Mouse (Mus musculus) spleen, postnatal 4 days (tissue): ENCODE measurements at regions not wholly inside any gene's neighbourhood (a gene's known extent, or its start where the extent isn't known, plus 50 kb on each side); places are given as distances from the start of the nearest gene placed in this dataset.

Source experiments
- DNase-seq, 2 experiments: peaks; one replicate each; pipeline ENCODE4 v3.0.0; 2022; ENCODE audit warnings: low spot score in 2 of 2

DNA sequence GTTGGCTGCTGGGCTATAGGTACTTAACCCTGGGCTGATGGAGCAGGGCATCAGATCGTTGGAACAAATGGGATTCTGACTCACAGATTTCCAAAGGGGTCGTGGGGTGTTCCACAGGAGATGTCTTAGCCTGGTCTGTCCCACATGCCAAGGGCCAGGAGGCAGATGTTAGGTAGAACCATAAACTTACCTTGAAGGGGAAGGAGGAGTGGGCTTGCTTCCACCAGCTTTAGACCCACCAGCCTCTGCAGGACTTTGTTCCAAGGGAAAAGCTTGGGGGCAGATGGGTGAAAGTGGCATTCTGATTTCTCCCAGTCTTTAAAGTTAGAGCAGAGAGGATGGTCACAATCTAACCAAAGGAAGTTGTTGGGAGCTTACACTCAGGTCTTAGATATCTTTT is 165.7 kb upstream of the Agap1 start:
- no peak for DNase-seq

DNA sequence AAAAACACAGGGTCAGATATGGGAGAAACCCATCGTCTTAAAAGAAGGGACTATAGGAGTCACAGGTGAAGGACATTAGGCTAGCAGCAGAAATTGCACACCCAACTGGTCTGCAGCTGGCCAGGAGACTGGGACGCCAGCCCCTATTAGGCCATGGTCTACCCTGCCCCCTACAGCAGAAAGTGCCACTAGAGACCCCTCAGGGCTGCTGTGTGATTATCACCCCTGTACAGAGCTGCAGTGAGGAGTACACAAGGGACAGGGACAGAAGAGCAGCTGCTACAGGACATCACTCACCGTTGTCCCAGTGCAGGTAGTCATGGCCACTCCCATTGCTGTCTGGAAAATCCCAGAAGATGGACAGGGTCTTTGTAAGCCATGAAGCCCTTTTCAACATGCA is 157.9 kb upstream of the Agap1 start:
- DNase-seq, result no peak

DNA sequence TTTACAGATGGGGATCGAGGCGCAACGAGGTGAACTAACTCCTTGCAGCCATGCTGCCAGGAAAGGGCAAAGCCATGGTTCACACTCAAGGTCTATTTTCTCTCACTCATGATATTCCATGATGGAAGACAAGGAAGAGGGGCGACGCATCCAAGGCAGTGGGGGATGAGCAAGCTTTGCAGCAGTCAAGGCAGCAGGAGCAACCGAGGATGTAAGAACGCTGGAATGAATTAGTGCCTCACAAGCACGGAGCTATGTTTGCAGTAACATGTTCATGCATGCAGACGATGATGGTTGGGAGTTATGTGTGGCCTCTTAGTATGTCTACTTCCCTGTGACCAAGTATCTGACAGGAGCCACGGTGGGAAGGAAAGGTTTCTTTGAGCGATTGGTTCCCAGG is 156.8 kb upstream of the Agap1 start:
- DNase-seq, result no peak

DNA sequence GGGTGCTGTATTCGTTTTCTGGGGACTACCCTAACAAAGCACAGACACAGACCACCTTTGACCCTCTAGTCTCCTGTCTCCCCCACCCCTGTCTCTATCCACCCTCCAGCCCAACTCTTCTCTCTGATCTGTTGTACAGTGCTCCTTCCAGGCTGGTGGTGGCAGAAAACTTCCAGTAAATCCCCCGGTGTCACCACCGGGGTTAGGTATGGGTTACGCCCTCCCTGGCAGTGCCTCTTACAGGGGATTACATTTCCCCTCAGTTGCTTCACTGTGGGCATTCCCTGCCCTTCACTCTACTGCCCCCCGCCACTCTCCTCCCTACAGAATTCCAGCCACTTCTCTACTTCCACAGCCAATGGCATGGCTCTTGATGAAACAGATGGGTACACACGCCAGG is 153.5 kb upstream of the Agap1 start:
- DNase-seq, result no peak

DNA sequence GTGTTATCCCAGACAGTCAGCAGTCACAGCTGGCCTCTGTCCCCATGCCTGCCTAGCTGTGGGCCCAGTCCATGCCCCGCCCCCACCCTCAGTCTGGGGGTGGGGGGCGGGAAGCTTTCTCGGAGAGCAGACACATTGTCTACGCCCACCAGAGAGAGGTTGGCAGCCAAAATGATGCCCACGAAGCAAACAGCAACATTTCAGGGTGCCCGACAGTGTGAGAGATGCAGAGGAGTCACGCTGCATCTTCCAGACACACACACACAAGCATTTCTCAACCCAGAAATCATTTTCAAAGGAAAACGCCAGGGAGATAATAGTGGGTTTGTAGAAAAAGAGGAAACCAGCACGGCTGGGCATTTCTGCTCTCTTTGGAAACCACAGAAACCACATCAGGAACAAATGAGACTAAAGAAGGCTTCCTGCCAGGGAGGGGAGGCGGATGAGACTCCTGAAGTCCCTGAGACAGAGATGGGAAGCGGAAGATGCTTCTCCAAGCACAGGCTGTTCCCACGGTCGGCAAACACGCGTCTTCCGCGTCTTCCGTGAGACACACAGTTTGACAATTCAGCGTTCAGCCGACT is 152.1 kb upstream of the Agap1 start:
- no peak for DNase-seq

DNA sequence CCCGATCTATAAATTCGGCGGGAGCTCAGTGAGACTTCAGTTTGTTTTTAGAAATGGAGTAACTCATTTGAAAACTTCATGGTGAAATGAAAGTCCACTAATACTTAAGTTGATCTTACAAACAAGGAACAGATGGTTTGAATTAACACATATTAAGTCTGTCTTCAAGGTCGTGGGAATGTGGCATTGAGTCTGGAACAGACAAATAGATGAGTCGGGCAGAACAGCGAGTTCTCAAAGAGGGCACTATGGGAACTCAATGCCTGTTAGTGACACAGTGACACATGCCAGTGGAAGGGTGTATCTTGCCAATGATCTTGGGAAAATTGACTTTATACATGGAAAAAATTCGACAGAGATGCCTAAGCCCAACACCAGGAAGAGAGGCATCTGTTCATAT is 149.4 kb upstream of the Agap1 start:
- DNase-seq, result no peak

DNA sequence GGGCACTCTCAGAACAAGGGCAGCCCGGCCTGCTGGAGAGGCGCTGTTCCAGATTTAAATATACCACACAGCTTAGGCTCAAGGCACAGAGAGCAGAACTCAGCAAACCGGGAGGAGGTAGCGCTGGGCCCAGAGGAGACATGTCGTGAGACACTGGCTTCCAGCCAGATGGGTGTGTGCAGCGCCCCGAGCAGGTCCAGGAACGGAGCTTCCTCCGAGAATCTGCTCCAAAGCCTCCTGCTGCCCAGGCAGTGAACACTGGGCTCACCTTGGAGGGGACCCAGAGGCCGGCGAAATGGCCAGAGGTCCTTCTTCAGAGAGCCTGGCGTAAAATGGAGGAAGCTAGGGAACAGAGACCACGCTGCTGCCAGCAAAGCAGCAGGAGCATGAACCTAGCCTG is 145.8 kb upstream of the Agap1 start:
- DNase-seq, result no peak

DNA sequence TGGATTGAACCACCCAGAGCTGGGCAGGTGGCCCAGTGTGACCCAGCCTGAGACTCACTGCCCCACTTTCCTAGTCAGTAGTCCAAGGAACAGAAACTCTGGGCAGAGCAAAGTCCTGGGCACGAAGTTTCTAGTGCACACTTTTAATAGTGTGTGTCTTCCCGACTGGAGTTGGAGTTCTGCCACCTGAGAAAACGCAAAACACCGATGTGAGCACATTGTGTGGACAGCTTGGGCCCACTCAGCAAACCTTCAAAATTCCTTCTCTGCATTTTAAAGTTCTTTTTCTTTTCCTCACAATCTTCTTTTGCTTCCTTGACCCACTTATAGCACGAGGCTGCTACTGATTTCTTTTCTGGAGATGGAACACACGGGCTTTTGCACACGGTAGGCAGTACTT is 141.5 kb upstream of the Agap1 start:
- DNase-seq, result no peak

DNA sequence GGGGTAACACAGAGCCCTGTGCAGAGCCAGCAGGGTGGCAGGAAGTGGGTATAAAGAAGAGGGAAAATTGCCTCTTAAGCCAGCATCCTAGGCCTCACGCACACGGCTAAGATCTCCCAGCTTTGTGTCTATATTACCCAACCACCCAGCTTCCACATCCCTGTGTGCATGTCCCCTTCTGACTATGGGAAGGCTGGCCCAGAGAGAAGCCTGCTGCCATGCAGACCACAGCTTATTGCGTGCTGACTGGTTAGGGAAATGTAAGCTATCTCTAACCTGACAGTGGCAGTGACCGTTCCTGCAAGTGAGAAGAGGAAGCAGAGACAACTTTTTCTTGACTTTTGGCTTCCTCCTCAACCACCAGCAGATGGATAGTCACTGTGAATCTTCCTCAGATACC is 136.7 kb upstream of the Agap1 start:
- no peak for DNase-seq

DNA sequence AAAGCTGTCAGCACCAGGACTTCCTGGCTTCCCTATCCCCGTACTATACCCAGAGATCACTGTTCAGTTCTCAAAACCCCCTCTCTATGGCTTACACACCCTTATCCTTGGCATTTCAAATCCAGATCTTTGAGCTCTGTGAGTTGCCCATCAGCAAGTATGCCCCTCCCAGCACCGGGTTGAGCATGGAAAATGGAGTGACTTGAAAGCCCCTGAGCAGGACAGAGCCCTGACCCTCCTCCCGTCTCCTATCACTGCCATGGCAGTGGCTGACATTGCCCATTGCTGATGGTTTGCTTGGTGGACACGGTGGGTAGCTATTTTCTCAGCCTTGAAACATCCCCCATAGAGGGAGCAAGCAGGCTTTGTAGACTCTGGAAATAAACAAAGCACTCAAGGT is 135.9 kb upstream of the Agap1 start:
- no peak for DNase-seq

DNA sequence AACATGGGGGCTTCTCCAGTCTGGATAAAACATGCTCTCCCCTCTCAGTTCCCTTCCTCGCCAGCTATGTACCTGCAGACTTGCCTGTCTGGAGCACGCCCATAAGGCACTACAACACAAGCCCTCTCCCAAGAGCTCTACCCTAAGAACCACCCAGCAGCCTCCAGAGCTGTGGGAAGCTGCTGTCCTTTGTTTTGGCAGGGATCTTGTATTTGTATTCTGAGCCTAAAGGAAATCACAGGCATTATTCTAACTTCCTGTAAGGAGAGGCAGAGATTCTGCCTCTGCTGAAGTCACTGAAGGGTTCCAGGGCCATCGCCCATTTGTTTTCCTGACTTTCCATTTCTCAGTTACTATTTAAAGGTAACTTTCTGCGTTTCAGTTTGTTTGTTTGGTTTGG is 132.0 kb upstream of the Agap1 start:
- no peak for DNase-seq

DNA sequence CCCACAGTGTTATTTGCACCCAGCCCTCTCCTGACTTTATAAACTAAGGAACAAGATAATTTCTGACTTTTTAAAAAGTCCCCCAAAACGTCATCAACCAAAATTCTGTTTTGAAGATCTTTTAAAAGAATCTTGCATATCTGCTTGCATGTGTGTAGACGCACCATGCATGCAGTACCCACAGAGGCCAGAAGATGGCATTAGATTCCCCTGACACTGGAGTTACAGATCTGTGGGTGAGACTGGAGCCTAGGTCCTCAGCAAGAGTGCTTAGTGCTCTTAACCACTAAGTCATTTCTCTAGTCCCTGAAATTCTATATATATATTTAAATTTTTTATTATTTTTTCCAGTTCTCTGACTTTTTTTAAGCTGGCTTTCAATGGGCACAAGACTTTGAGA is 131.5 kb upstream of the Agap1 start:
- peak; percentile 23 to 68 for DNase-seq

DNA sequence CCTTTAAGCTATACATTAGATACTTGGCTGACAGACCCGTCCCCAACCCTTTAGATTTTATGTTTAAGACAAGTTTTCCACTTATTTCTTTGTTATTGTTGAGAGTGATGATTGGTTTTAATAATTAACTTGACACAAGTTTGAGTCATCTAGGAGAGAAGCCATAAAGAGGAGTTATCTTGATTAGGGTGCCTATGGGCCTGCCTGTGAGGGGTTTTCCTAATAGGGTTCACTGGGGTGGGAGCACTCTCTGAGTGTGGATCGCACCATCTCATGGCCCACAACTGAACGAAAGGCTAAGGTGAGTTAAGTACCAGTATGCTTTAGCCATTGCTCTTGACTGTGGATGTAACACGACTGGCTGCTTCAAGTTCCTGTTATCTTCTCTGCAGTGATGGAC is 123.3 kb upstream of the Agap1 start:
- no peak for DNase-seq

DNA sequence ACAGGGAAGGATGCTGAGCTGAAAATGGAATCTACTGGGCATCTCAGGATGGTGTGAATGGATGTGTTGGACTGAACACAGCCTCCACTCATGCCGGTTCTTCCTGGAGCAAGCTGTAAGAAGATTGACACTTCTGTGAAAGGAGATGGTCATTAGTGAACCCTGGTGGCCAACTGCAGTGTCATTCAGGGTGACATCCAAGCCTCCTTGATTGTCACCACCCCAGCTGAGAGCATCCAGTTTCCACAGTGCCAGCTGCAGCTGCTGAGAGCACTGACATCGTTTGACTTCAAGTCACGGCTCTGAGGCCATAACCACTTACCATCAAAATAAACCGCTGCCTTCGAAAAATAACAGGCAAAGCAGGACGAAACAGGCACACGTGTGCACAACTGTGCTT is 121.9 kb upstream of the Agap1 start:
- no peak for DNase-seq

DNA sequence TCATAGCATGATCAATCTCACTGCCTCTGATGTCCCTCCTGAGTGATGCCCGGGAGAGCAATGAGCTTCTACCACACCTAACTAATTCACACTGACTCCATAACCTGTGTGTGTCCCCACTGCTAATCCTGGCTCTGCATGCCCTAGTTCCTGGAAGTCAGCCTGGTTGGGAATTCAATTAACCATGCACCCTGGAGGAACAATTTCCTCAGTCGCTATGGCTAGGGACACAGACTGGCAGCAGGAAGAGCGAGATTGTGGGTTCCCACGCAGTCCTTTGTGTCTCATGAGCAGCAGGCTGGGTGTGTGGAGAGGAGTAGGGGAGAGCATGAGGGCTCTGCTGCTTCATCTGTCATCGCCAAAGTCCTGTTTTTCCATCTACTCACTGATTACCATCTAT is 116.7 kb upstream of the Agap1 start:
- DNase-seq, result no peak

DNA sequence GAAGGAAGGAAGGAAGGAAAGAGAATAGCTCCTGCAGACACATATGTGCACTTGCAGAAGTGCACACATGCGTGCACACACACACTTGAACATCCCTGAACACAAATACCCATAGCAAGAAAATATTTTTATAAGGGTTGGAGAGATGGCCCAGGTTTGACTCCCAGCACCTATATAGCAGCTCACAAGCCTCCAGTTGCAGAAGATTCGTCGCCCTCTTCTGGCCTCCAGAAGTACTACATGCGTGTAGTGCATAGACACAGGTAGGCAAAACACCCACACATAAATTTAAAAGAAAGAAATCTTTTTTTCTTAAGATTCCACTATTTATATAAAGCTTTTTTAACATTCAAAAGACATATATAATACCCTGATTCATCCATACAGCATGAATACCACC is 111.8 kb upstream of the Agap1 start:
- no peak for DNase-seq

DNA sequence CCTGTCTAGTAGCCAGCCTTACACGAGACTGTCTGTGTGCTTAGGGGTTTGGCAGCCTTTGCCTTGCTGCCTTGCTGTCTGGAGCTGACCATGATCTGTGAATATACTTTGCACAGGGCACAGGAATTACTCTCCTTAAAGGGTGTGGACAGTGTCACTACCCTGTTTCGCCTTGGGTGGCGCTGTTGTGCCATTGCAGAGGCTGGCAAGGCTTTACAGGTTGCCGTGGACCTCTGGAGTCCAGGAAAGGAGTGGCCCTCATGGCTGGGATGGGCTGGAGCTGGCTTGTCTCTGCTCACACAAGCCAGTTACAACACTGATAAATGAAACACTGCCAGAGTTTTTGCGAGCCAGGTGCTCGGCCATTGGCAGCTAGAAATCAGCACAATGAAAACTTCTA is 110.1 kb upstream of the Agap1 start:
- peak in 1 of 2 experiments; percentile 24 for DNase-seq

DNA sequence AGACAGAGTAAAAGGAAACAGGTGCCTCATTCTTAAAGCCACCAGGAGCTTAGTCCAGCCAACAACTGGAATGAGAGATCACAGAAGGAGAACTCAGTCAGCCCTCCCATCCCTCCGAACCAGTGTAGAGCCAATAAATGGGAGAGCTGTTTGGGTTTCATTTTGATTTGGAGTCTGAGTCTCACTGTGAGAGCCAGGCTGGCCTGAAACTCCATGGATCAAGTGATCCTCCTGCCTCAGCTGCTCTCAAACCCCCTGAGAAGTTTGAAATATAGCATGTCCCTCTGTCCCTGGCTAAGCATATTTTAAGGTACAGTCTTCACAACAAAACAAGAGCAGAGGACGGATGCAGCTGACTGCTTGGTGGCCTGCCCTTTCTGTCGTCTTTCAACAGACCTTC is 107.3 kb upstream of the Agap1 start:
- DNase-seq, result no peak

DNA sequence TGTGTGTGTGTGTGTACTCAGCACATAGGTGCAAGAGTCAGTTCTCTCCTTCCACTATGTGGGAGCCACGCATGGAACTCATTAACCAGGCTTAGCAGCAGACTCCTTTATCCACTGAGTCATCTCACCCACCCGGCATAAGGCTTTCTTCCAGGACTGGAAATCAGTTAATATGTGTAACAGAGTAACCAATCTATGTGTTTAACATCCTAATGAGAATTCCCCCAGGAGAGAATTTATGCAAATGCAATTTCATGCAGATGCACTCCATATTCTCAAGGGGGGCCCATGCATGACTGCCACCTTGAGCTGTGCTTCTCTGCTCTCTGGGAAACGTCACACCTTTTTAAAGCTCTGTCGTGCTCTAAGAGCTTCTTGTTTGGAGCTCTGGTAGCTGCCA is 101.7 kb upstream of the Agap1 start:
- no peak for DNase-seq

DNA sequence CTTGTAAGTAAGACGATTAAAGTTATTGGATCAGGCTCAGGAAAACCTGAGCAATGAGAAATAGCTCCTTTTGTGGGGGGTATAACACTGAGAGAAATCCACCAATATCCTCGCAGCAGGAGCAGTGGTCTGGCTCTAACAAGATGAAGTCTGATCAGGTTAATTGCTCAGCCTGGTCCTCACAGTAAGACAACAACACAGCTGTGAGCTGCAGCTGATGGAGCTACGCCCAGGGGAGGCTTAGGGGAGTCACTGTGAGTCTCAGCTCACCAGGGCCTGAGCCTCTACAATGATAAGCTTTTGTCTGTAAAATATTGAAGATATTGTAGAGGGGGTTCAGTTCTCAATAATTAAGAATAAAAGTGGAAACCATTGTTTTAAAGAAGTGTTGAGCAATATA is 95.3 kb upstream of the Agap1 start:
- DNase-seq, result no peak

DNA sequence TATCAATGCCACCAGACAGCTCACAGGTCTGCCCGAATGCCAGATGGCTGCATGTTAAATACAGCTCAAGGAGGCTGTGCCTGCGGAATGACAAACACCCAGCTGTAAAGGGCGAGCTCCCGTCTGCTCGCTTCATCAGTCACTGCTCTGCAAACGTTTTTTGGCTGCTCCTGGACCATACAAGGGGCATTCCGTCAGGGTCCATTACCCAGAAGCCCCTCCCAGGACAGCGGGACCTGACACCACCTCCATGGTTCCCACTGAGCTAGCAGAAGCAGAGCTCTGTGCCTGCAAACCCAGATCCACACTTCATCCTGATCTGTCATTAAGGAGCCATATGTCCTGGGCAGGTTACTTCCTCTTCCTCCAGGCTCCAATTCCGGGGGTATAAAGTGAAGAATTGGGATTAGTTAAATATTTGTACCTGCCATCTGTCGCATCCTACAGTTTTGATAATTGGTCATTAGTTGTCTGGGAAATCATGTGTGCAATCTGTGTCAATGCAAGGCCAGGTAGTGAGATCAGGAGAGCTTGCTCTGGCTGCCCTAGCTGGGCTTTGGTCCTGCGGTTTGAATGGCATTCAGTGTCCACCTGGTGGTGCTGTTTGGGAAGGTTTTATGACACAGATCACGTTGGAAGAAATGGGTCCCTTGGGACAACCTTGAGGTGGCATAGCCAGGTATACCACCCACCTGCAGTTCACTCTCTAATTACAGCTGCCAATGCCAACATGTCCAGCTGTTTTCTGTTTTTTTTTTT is 89.9 kb upstream of the Agap1 start:
- DNase-seq, result no peak

DNA sequence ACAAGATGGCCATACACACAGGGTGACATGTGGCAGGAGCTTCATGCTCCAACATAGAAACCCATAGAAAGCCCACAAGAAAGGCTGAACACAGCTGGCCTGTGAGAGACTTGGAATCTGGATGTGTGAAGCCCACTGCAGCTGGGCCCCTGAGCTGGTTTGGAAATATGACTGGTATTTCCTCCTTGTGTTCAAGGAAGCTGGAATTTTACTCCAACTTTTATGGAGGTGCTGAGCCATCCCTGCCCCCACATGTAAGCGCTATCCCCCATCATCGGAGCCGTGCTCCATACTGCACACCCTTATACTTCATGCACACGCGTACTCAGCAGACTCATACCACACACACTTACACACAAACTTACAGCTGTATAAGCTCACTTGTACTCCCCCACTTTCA is 87.7 kb upstream of the Agap1 start:
- no peak for DNase-seq

DNA sequence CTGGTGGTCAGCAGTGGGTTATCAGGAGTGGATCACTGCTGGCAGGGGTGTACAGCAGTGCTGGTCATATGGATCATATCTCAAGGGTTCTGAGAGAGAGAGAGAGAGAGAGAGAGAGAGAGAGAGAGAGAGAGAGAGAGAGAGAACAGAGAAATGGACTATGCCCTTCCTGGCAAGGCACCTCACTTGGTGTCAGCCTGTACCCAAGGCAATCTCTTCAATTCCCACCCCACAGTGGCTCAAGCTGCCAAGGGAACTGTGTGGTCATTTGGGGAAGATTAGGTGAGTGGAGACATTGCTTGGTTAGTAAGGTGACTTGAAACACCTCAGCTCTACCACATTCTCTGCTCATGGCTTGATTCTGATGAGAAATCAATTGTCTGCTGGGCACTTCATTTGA is 80.8 kb upstream of the Agap1 start:
- no peak for DNase-seq

DNA sequence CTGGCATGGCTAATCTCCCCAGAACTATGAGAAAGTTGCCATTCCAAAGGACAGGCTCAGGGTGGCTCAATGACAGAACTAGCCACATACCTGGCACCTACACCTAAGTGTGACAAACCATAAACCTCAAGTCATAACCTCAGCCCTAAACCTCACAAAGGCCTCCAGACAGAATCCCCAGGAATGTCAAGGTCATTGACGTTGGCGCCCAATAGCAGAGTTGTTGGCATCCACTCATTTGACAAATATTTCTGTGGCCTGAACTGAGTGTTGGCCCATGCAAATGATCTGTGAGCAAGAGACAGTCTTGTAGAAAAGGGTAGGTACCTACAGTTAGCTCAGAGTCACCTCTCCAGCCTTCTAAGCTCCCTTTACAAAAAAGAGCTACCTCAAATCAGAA is 80.3 kb upstream of the Agap1 start:
- DNase-seq, result no peak
